In the genomic region with DNA sequence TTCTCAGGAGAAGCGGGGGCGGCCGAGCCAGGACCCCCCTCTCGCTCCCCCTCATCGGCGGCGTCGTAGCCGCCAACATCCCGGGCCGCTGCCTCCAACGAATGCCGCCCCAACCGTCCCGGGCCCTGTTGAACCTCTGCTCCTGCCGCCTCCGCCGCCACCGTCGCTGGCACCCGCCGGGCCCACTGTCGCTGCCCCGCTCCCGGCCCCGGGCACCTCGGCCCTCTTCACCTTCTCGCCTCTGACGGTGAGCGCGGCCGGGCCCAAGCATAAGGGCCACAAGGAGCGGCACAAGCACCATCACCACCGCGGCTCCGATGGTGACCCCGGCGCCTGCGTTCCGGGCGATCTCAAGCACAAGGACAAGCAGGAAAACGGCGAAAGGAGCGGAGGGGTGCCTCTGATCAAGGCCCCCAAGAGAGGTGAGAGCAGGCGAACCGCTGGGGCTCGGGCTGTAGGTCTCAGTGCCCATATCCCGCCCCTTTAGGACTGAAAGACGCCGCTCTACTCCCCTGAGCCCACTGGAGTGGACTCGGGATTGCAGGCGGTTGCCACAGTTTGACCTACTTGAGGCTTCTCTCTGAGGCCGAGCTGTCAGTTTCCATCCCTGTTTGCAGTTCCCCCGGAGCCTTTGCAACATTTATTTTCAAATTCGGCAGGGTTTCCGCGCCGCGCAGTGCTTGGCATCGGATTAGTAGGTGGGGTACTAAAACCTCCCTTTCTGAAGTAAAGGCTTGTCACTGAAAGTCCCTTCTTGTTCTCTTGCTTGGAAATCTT, we compare ENCODE assay signal across 8 mouse cellular contexts. TPM values are rescaled to one million over a fixed set of nuclear protein-coding genes. Genes with fewer than 3 reads are reported as not detected.
DNase-seq lines count a peak whose midpoint lies in the region; ATAC-seq and TF ChIP-seq lines count a peak whose summit lies in the region.

No protein-coding gene starts in this region.

- H3K9ac ChIP-seq in limb, embryonic 14.5 days (ENCODE audit: low read depth, low read length, severe bottlenecking) = peak overlapping the region; percentile 93
- peak overlapping the region; percentile 94 for H3K9ac ChIP-seq in midbrain, embryonic 14.5 days (replicated peaks; ENCODE audit: low read length)

- H3K36me3 ChIP-seq in limb, embryonic 14.5 days (ENCODE audit: control insufficient read depth, insufficient read depth, low read length) = no peaks in the 10 kb centered on the region
- H3K36me3 ChIP-seq in midbrain, embryonic 14.5 days (ENCODE audit: control insufficient read depth, insufficient read depth, low read length) = no peaks in the 10 kb centered on the region

- WGBS in limb, embryonic 14.5 days = 2% methylated on average over 36 of the region's 60 CpGs
- under 1% methylated on average over 53 of the region's 60 CpGs for WGBS in midbrain, embryonic 14.5 days

- H3K4me1 ChIP-seq in limb, embryonic 14.5 days (ENCODE audit: control insufficient read depth, insufficient read depth, low read length) = peaks cover 11% of the 10 kb centered on the region
- H3K4me1 ChIP-seq in midbrain, embryonic 14.5 days (ENCODE audit: control insufficient read depth, insufficient read depth, low read length) = peaks cover 18% of the 10 kb centered on the region

- ATAC-seq in inflammation-experienced regulatory T-cells, adult 6 months = peak; percentile 20
- peak; percentile 19 for ATAC-seq in limb, embryonic 14.5 days (ENCODE audit: low FRiP score, low read depth)
- peak; percentile 55 for ATAC-seq in midbrain, embryonic 14.5 days (ENCODE audit: low FRiP score, low TSS enrichment)

- TF ChIP-seq POLR2A in limb, embryonic 14.5 days (IDR thresholded peaks at IDR 0.05; ENCODE audit: borderline replicate concordance, extremely low read depth, insufficient read depth, insufficient read length) = no peak

- H3K9me3 ChIP-seq in limb, embryonic 14.5 days (ENCODE audit: control insufficient read depth, low read length) = no peaks in the 10 kb centered on the region
- no peaks in the 10 kb centered on the region for H3K9me3 ChIP-seq in midbrain, embryonic 14.5 days (ENCODE audit: control insufficient read depth, low read length)

- DNase-seq in thymus, postnatal 0 days (ENCODE audit: low spot score) = peak; percentile 42
- no peak for DNase-seq in thymus, postnatal 10 days (ENCODE audit: low spot score in 2 of 2)
- peak; percentile 40 for DNase-seq in c-Kit-negative CD71-positive TER-119-positive erythroid progenitor cells, embryonic 14.5 days (ENCODE audit: low read depth, low spot score)
- peak; percentile 39 to 49 for DNase-seq in frontal cortex, postnatal 36 days (ENCODE audit: low spot score in 2 of 2)
- DNase-seq in limb, embryonic 14.5 days (ENCODE audit: low spot score) = peak; percentile 41
- DNase-seq in midbrain, embryonic 14.5 days = peak; percentile 66
- DNase-seq in testis, postnatal 10 days (ENCODE audit: low spot score) = peak; percentile 73

- peak overlapping the region; percentile 94 for H3K27ac ChIP-seq in limb, embryonic 14.5 days (replicated peaks; ENCODE audit: low read depth, low read length)
- H3K27ac ChIP-seq in midbrain, embryonic 14.5 days (replicated peaks; ENCODE audit: low read depth, low read length) = peak overlapping the region; percentile 95

- peak overlapping the region; percentile 97 for H3K4me3 ChIP-seq in limb, embryonic 14.5 days (replicated peaks; ENCODE audit: low read length)
- peak overlapping the region; percentile 95 for H3K4me3 ChIP-seq in midbrain, embryonic 14.5 days (replicated peaks; ENCODE audit: low read depth, low read length)

- peak overlapping the region; percentile 75 for H3K4me2 ChIP-seq in limb, embryonic 14.5 days (replicated peaks; ENCODE audit: low read depth, low read length, severe bottlenecking)
- peak overlapping the region; percentile 84 for H3K4me2 ChIP-seq in midbrain, embryonic 14.5 days (ENCODE audit: low read length)

- H3K27me3 ChIP-seq in limb, embryonic 14.5 days (ENCODE audit: control insufficient read depth, insufficient read depth, low read length) = no peaks in the 10 kb centered on the region
- no peaks in the 10 kb centered on the region for H3K27me3 ChIP-seq in midbrain, embryonic 14.5 days (ENCODE audit: control insufficient read depth, insufficient read depth, low read length)

RNA-seq across cellular contexts. Expression of a gene that starts 1.0 kb away (rescaled TPM):
- polyA plus RNA-seq in thymus, postnatal 0 days (2015; fragmentation: Nextera tagmentation; extraction: Ambion mirVana) = 18.6 and 22.2 TPM in 2 replicates
- polyA plus RNA-seq in inflammation-experienced regulatory T-cells, adult 6 months (2017; shearing (Covaris generic)) = 10 to 100 TPM; 10.5 to 11.8 (median 11.2) TPM
- 11.0 and 11.4 TPM in 2 replicates for polyA plus RNA-seq in limb, embryonic 14.5 days (2012; rRNA removed)
- polyA plus RNA-seq in limb, embryonic 14.5 days (2014; fragmentation: Nextera tagmentation; extraction: Ambion mirVana) = 12.2 and 15.2 TPM in 2 replicates
- polyA plus RNA-seq in midbrain, embryonic 14.5 days (2014; fragmentation: Nextera tagmentation; extraction: Ambion mirVana) = 29.3 and 29.5 TPM in 2 replicates

RNA-seq across cellular contexts. Expression of a gene that starts 53.0 kb away (rescaled TPM):
- 38.9 and 43.8 TPM in 2 replicates for polyA plus RNA-seq in thymus, postnatal 0 days (2015; fragmentation: Nextera tagmentation; extraction: Ambion mirVana)
- polyA plus RNA-seq in inflammation-experienced regulatory T-cells, adult 6 months (2017; shearing (Covaris generic)) = 10 to 100 TPM; 10.1 to 13.8 (median 11.9) TPM
- polyA plus RNA-seq in limb, embryonic 14.5 days (2012; rRNA removed) = 22.5 and 24.5 TPM in 2 replicates
- 41.1 and 48.1 TPM in 2 replicates for polyA plus RNA-seq in limb, embryonic 14.5 days (2014; fragmentation: Nextera tagmentation; extraction: Ambion mirVana)
- 24.7 and 35.9 TPM in 2 replicates for polyA plus RNA-seq in midbrain, embryonic 14.5 days (2014; fragmentation: Nextera tagmentation; extraction: Ambion mirVana)

RNA-seq across cellular contexts. Expression of a gene that starts 55.3 kb away (rescaled TPM):
- 59.5 and 64.6 TPM in 2 replicates for polyA plus RNA-seq in thymus, postnatal 0 days (2015; fragmentation: Nextera tagmentation; extraction: Ambion mirVana)
- polyA plus RNA-seq in inflammation-experienced regulatory T-cells, adult 6 months (2017; shearing (Covaris generic)) = 100 to 1,000 TPM; 410 to 567 (median 415) TPM
- polyA plus RNA-seq in limb, embryonic 14.5 days (2012; rRNA removed) = 0.47 and 0.99 TPM in 2 replicates
- polyA plus RNA-seq in limb, embryonic 14.5 days (2014; fragmentation: Nextera tagmentation; extraction: Ambion mirVana) = 0.94 and 1.1 TPM in 2 replicates
- 0.26 TPM in 2 replicates for polyA plus RNA-seq in midbrain, embryonic 14.5 days (2014; fragmentation: Nextera tagmentation; extraction: Ambion mirVana)

Comparison
In these comparisons a context has a peak if more than half of its experiments do, and no peak if none do; other contexts are left out.
1. DNase-seq: peak in thymus, postnatal 0 days (single experiment), c-Kit-negative CD71-positive TER-119-positive erythroid progenitor cells, embryonic 14.5 days (single experiment), frontal cortex, postnatal 36 days (2 of 2), limb, embryonic 14.5 days (single experiment), midbrain, embryonic 14.5 days (single experiment) and testis, postnatal 10 days (single experiment); none in thymus, postnatal 10 days (0 of 2).
2. RNA of a gene that starts 55.3 kb away (polyA plus RNA-seq): 410 to 567 TPM in inflammation-experienced regulatory T-cells, adult 6 months and 59.5 to 64.6 TPM in thymus, postnatal 0 days; 0.47 to 1.1 TPM in limb, embryonic 14.5 days and 0.26 TPM in midbrain, embryonic 14.5 days; every median in the first group is over 10 times any median in the second.
3. Peak in every context shown above with its lines, with median percentiles within 50 percentile points of each other: ATAC-seq.